Mouse (Mus musculus): Measurements from ENCODE around the gene Cep41. TPM values are rescaled to one million over a fixed set of nuclear protein-coding genes. Genes with fewer than 3 reads are reported as not detected.

Cep41 gene
- total RNA-seq, 2 experiments from 2014 or later, result 2.9 to 3.1 TPM

GRCm38 (mm10) chr6:30638674-30639268 is 54.8 kb downstream of the Cep41 start, which contains the start of gene Cpa1:
Gene Cpa1 (plus strand): TSS chr6:30639218.
- intact Hi-C loops (cut with DNase I), result no loop called here
- DNase-seq, result no peak

GRCm38 (mm10) chr6:30636186-30636842 is 57.2 kb downstream of the Cep41 start:
- DNase-seq, result no peak
- intact Hi-C loops (cut with DNase I), result no loop called here

DNA sequence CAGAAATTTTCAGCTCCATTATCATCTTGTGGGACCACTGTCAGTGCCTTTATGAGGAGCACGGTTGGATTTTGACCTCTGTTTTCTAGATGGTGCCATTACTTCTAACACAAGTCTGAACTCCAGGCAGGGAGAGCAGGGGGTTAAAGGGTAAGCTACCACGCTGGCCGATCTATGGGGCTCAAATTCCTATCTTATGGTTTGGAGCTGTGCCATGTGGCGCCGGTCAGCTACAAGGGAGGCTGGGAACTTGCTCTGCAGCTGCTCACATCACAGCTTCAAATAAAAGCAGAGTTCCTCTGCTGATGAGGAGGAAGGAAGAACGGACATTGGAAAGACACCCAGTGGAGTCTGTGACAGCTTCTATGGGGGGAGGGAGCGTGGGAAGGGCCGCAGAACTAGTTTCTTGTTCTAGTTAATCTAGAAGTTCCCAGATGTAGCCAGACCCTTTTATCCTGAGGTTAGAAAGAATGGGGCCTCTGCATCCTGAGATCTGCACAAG is 58.1 kb downstream of the Cep41 start:
- DNase-seq, result no peak
- intact Hi-C loops (cut with DNase I), result no loop called here

DNA sequence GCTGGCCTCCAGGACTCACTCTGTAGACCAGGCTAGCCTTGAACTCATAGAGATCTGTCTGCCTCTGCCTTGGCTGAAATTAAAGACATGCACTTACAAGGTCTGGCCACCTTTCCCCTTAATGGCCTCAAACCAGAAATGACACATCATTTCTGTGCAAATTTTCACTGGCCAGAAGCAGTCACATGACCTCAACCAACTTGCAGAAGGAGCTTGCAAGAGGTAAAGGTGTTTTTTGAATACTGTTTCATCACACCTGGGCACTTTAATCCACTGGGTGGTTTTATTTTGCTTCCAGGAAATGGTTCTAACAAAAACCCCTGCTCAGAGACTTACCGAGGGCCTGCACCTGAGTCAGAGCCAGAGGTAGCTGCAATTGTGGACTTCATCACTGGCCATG is 63.6 kb downstream of the Cep41 start:
- intact Hi-C loops (cut with DNase I), result no loop called here
- DNase-seq, result no peak

DNA sequence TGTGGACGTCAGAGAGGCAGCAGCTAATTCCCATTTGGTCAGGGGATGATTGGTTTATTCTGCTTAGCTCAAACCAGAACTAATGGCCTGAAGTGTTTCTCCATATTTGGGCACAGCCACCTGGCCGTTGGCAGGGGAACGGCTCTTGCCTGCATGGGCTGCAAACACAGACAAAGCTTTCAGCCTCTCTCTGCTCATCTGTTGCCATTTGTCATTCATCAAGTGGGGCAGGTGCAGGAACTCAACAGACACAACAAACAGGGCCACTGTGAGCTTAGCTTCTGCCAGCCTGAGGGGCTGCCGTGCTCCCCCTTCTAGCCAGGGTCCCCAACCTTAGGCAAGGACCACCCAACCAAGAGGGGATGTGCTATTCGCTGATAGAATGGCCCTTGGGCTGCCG is 65.4 kb downstream of the Cep41 start:
- intact Hi-C loops (cut with DNase I), result no loop called here
- no peak for DNase-seq

GRCm38 (mm10) chr6:30624763-30625162 is 68.8 kb downstream of the Cep41 start:
- no peak for DNase-seq
- intact Hi-C loops (cut with DNase I), result no loop called here

GRCm38 (mm10) chr6:30621986-30622389 is 71.6 kb downstream of the Cep41 start:
- no peak for DNase-seq
- intact Hi-C loops (cut with DNase I), result no loop called here

DNA sequence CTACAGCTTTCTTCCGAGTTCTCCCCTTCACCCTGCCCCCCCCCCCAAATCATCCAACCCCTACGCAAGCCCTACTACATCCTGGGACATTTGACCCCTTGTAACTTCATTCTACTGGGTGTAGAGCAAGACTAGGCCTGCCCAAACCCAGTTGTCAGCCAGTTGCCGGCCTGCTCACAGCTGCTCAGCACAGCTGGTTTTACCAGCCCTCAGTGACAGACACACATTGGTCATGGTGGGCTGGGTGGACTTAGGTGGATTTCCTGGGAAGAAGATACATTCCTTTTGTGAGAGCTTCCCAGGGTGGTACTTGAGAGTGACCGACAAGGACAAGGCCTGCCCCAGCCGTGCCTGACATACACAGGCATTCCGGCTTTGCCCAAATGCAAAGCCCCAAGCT is 72.6 kb downstream of the Cep41 start:
- peak in 1 of 2 experiments; percentile 33 for DNase-seq
- intact Hi-C loops (cut with DNase I), result no loop called here

DNA sequence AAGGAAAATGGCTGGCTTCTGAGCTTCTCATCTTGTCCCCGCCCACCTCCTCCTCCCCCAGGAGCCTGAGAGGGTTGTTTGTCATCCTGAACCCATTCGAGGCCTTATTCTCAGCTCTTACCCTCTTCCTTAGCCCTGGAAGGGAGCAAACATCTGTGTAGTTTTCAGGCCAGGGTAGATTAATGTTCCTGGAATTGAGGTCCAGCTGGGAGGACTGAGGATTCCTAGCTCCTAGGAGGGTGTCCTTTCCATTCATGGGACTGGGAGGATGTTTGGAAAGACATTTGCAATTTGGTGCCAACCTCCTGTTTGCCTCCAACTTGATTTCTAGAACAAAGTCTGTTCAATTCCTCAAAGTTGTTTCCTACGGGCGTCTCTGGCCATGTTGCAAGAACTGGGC is 73.0 kb downstream of the Cep41 start:
- DNase-seq, result peak; percentile 25 to 45
- intact Hi-C loops (cut with DNase I), result no loop called here

GRCm38 (mm10) chr6:30619606-30620005 is 73.9 kb downstream of the Cep41 start:
- no peak for DNase-seq
- intact Hi-C loops (cut with DNase I), result no loop called here

DNA sequence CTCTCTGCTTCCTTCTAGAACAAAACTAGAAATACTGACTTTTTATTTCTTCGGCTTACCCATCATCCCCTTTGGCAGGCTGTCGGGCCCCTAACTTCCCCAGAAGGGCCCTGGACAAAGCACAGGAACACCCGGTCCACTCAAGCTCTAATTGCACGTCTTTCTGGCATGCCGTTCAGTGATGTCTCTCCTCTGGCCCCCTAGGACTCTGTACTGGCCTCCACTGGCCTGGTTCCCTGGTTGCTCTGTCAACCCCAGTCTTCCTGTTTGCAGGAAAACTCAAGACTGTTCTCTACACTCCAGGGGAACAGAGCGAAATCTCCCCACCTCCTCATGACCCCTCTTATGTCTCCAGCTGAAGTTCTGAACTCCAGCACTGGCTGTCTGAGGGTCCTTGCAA is 74.8 kb downstream of the Cep41 start:
- intact Hi-C loops (cut with DNase I), result no loop called here
- no peak for DNase-seq

GRCm38 (mm10) chr6:30617959-30618590 is 75.5 kb downstream of the Cep41 start:
- no peak for DNase-seq
- intact Hi-C loops (cut with DNase I), result no loop called here

- DNase-seq, result no peak
- intact Hi-C loops (cut with DNase I), result no loop called here
Observed at GRCm38 (mm10) chr6:30617020-30617958, 76.3 kb downstream of the Cep41 start.

GRCm38 (mm10) chr6:30616491-30616941 is 77.0 kb downstream of the Cep41 start:
- intact Hi-C loops (cut with DNase I), result no loop called here
- no peak for DNase-seq

DNA sequence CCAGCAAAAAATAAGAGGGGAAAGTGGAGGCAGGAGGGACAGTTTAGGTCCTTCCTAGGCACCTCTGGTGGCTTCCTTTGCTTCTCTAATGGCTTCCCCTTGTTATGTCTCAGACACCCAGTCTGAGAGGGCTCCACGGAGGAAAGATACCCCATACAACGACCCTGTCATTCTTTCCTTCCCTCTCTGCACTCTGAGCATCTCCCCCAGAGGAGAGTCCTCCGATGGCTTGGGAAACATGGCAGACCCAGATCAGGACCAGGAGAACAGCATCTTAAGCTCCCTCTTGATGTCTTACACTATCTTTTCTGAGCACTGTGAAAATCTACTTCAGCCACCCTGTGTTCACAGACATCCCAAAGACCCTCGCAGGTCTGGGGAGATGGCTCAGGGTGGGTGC is 77.8 kb downstream of the Cep41 start:
- no peak for DNase-seq
- intact Hi-C loops (cut with DNase I), result no loop called here

GRCm38 (mm10) chr6:30614251-30614650 is 79.3 kb downstream of the Cep41 start:
- intact Hi-C loops (cut with DNase I), result no loop called here
- no peak for DNase-seq

- no peak for DNase-seq
- intact Hi-C loops (cut with DNase I), result no loop called here
Observed at GRCm38 (mm10) chr6:30611212-30611611, 82.3 kb downstream of the Cep41 start.

DNA sequence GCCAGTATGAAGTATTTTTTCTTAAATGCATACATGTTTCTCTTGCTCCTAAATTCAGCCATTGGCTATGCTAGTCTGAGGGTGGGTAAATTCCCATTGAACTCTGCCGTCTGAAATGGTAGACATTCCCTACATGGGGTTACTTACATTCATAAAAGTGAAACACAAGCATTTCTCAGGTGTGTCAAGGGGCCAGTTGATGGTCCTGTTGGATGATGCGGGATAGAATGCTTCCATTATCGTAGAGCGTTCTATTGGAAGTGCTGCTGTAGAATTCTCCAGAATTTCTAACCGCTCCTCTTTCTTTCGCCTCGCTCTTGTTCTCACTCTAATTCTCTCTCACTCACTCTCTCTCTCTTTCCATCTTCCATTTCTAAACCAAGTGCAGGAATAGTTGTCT is 82.8 kb downstream of the Cep41 start, which contains the start of gene Cpa5:
TSS of gene Cpa5 (plus strand) at position 301 of the 400 bp plus-strand sequence.
- intact Hi-C loops (cut with DNase I), result no loop called here
- no peak for DNase-seq

DNA sequence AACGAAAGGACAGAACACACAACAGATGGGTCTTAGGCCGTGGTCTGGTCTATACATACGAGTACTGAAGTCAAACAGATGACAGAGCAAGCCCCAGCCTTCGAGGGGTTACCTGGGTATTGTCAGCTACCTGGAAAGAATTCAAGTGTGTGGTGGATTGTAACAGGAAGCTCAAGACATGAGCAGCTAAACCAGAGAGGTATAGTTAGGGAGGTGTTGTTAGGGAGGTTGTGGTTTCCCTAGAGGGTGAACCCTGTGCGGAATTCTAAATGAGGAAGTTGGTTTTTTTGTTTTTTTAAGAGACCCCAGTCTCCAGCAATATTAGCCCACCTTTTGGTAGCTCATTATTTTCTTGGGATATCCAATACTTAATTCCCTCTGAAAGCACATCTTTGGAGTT is 87.9 kb downstream of the Cep41 start:
- DNase-seq, result no peak

GRCm38 (mm10) chr6:30605111-30605510 is 88.4 kb downstream of the Cep41 start:
- intact Hi-C loops (cut with DNase I), result no loop called here
- no peak for DNase-seq

More for the DNA sequence above, 87.9 kb downstream of the Cep41 start:
- intact Hi-C loops (cut with DNase I), result no loop called here
